Mouse (Mus musculus): ENCODE data around the gene Gja8. TPM values are rescaled to one million over a fixed set of nuclear protein-coding genes. Genes with fewer than 3 reads are reported as not detected.

Gja8 gene
- polyA plus RNA-seq (2015; fragmentation: Nextera tagmentation; extraction: Ambion mirVana), result 0.03 TPM in 1 of 2 replicates, not detected in the other

DNA sequence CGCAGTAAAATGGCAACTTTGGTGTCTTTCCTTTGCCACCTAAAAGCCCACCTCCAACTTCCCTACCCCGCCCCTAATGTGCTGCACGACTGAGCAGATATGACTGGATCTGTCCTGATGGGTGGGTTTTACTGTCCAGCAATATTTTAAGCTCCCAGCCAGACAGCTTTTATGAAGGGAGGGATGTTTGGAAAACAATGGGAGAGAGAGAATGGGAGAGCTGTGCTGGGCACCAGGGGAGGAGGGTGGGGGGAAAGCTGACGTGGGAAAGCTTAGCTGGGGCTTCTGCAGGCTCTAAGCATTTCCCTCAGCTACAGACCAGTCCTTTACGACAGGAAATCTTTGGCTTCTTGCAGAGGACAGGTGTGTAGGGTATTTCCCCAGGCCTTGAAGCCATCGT, at the start of gene Gja8:
Gene Gja8, minus strand, starts transcription at position 101 of the 400 bp plus-strand sequence.
- 70% methylated on average over 6 of the region's 6 CpGs for WGBS
- no peak within 1 kb of the TSS for H3K27ac ChIP-seq
- H3K4me1 ChIP-seq, result peaks cover 6% of the 10 kb centered on the region
- no peaks in the 10 kb centered on the region for H3K9me3 ChIP-seq (replicated peaks)
- no peak within 1 kb of the TSS for H3K4me2 ChIP-seq
- H3K27me3 ChIP-seq, result no peaks in the 10 kb centered on the region
- ATAC-seq, result no peak
- H3K36me3 ChIP-seq (ENCODE audit: poor library complexity, severe bottlenecking), result no peaks in the 10 kb centered on the region
- H3K9ac ChIP-seq, result no peak within 1 kb of the TSS
- H3K4me3 ChIP-seq, result no peak within 1 kb of the TSS

DNA sequence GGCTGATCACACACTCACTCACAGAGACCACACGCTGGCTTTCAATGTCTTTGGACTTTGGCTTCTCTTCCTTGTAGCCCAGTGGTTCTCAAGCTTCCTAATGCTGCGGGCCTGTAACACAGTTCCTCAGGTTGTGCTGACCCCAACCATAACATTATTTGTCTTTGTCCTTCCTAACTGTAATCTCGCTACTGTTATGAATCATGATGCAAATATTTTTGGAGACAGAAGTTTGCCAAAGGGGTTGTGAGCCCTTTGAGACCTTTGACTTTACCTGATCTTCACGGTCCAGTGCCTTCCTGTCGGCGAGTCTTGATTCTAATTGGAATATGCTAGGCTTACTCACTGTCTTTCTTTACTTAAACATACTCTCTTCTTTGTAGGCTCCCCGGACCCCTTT, 48.6 kb upstream of the Gja8 start:
- no peak for ATAC-seq
- WGBS, result 88% methylated on average over 7 of the region's 7 CpGs

DNA sequence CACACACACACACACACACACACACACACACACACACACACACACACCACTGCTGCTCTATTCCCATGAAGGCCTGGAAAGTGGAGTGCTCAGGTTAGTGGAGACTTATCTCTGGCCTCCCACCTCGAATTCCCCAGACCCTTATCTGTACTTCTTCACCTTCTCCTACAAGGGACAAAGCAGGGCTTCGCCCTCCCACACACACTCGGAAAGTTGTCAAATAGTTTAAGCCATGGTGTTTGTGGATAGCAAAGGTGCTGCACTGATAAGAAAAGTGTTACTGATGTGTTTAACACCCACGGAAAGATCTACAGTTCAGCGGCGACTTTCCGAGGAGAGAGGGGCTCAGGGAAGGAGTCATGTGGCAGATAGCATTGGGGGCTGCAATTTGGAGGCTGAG, 45.2 kb upstream of the Gja8 start:
- WGBS, result 78% methylated on average over 7 of the region's 7 CpGs
- H3K27ac ChIP-seq, result no peak overlapping the region
- H3K9me3 ChIP-seq (replicated peaks), result no peaks in the 10 kb centered on the region
- H3K9ac ChIP-seq, result no peak overlapping the region
- no peaks in the 10 kb centered on the region for H3K36me3 ChIP-seq (ENCODE audit: poor library complexity, severe bottlenecking)
- H3K4me1 ChIP-seq, result no peaks in the 10 kb centered on the region
- ATAC-seq, result no peak
- H3K27me3 ChIP-seq, result no peaks in the 10 kb centered on the region
- no peak overlapping the region for H3K4me2 ChIP-seq
- H3K4me3 ChIP-seq, result no peak overlapping the region

More for the DNA sequence above, 48.6 kb upstream of the Gja8 start:
- H3K9me3 ChIP-seq (replicated peaks), result no peaks in the 10 kb centered on the region
- H3K4me2 ChIP-seq, result no peak overlapping the region
- H3K27ac ChIP-seq, result no peak overlapping the region
- no peaks in the 10 kb centered on the region for H3K27me3 ChIP-seq
- no peaks in the 10 kb centered on the region for H3K4me1 ChIP-seq
- no peaks in the 10 kb centered on the region for H3K36me3 ChIP-seq (ENCODE audit: poor library complexity, severe bottlenecking)
- H3K9ac ChIP-seq, result no peak overlapping the region
- no peak overlapping the region for H3K4me3 ChIP-seq

DNA sequence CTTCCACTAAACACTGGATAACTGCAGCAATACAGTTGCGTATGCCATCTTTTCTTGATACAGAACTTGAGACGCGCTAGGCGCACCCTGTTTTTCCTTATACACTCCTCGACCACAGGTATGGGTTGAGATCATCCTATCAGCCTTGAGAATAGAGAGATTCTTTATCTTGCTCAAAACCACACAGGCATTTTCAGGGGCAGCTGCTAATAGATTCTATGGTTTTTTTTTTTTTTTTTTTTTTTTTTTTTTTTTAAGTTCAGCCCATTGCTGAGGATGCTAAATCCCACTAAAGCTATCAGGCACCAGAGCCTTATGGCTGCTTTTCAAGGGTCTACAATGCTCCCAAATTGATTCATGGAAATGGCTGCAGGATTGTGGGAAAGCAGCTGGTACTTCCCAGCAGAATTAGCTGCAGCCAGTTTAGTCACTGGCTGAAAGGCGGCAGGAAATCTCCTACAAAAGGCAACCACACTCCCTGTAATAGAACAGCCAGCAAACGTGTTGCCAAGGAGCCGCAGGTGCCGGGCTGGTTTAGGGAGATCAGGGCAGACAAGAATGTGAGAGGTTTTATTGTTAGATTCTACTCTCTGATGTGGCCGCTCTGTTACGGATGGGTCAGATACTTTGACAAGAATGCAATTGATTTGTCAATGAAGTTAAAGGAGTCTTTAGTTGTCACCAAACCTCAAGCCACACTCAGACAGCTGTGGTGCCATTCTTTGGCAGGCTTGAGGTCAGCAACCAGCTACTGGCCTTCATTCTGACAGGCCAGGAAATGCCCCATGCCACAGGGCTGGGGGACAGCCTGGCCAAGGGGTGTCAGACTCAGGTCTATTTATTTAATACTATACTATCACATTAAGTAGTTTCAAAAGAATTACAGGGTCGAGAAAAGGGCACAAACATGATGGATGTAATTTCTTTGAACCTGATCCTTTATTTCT, 37.5 kb upstream of the Gja8 start:
- no peaks in the 10 kb centered on the region for H3K36me3 ChIP-seq (ENCODE audit: poor library complexity, severe bottlenecking)
- peaks cover 6% of the 10 kb centered on the region; the same call in 1 of the 2 replicates for H3K4me1 ChIP-seq
- WGBS, result 57% methylated on average over 12 of the region's 12 CpGs
- H3K9ac ChIP-seq, result no peak overlapping the region
- ATAC-seq, result peak; percentile 48; the same call in 1 of the 2 replicates
- H3K27me3 ChIP-seq, result no peaks in the 10 kb centered on the region
- H3K9me3 ChIP-seq (replicated peaks), result no peaks in the 10 kb centered on the region
- no peak overlapping the region for H3K4me3 ChIP-seq
- no peak overlapping the region for H3K4me2 ChIP-seq
- H3K27ac ChIP-seq, result peak overlapping the region; percentile 36; the same call in 1 of the 2 replicates

DNA sequence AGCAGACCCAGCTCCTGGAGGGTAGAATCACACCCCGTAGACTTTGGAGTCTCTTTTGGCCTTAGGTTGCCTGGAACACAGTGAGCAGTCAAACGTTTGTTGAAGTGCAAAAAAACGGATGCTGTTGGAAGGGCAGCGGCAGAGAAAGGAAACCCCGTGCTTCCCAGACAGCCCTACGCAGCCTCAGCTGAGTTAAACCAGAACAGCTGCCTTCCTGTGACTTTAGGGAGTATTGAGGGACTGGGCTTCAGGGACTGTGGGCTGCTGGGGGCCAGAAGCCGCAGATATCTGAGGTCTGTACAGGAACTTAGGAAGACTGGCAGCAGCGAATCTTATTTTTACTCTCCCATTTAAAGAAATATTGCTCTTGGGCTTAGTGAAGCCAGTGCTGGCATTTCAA, 34.8 kb upstream of the Gja8 start:
- Histone ChIP-seq H3K9me3 (replicated peaks) (no peaks in the 10 kb centered on the region), H3K27ac (no peak overlapping the region), H3K4me2 (no peak overlapping the region), H3K36me3 (ENCODE audit: poor library complexity, severe bottlenecking) (no peaks in the 10 kb centered on the region), H3K9ac (no peak overlapping the region), H3K4me3 (no peak overlapping the region), H3K4me1 (peaks cover 6% of the 10 kb centered on the region; the same call in 1 of the 2 replicates), H3K27me3 (no peaks in the 10 kb centered on the region)
- no peak for ATAC-seq
- 65% methylated on average over 8 of the region's 8 CpGs for WGBS

DNA sequence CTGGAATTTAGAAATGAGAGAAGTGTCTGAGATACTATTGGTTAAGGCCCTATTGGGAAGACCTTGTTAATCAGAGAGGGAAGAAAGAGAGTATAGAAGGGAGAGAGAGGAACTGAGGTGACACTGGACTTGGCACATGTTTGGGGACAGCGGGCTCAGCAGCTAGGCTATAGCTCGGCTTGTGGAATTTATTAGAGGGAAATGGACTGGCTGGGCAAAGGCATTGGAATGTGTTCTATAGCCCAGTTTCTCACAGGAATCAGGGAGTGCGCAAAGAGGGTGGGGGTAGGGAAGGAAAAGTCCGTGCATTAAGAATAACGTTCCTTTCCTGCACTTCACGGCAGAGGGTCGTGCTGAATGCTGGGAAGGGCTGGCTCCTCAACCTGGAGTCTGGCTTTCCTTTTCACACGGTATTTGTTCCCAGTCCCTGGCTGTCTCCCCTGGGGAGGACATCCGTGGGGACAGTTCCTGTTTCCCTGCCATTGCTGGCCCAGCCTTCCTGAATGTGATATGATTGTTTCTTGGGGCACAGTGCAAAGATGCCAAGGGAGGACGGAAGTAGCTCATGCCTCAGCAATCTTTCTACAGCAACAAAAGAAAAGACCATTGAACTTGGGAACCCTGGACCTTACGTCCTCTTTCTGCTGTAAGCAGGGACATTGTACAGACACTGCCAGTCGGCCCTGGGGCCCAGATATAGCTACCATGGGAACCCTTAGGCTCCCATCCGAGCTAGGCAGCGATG, 27.8 kb upstream of the Gja8 start:
- H3K36me3 ChIP-seq (ENCODE audit: poor library complexity, severe bottlenecking), result no peaks in the 10 kb centered on the region
- no peak overlapping the region for H3K4me3 ChIP-seq
- no peaks in the 10 kb centered on the region for H3K27me3 ChIP-seq
- no peaks in the 10 kb centered on the region for H3K9me3 ChIP-seq (replicated peaks)
- 62% methylated on average over 14 of the region's 14 CpGs for WGBS
- H3K9ac ChIP-seq, result no peak overlapping the region
- no peaks in the 10 kb centered on the region for H3K4me1 ChIP-seq
- no peak overlapping the region for H3K4me2 ChIP-seq
- ATAC-seq, result no peak
- H3K27ac ChIP-seq, result no peak overlapping the region

DNA sequence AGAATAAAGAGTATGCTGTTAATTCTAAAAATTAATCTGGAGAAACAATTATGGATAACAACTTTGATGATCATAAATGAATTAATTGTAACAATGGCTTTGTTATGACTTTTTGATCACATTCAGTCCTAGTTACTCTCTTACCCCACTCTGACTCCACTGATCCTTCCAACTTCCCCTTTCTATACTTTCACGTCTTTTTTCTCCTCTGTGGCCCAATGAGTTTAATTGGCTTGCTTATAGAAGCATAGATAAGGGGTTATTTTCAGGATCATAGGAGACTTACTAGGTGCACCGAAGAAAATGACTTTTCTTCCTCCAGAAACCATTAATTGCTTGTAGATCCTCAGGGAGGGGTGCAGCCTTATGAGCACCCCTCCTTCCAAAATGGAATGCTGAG, 16.9 kb upstream of the Gja8 start:
- H3K27me3 ChIP-seq, result no peaks in the 10 kb centered on the region
- no peak overlapping the region for H3K4me2 ChIP-seq
- no peaks in the 10 kb centered on the region for H3K36me3 ChIP-seq (ENCODE audit: poor library complexity, severe bottlenecking)
- H3K4me1 ChIP-seq, result peaks cover 4% of the 10 kb centered on the region
- no peak for ATAC-seq
- WGBS, result 88% methylated on average over 2 of the region's 2 CpGs
- no peak overlapping the region for H3K9ac ChIP-seq
- H3K9me3 ChIP-seq (replicated peaks), result 0 out of 2 replicates have a peak, but pooled peaks cover 6% of the 10 kb centered on the region
- no peak overlapping the region for H3K4me3 ChIP-seq
- no peak overlapping the region for H3K27ac ChIP-seq

DNA sequence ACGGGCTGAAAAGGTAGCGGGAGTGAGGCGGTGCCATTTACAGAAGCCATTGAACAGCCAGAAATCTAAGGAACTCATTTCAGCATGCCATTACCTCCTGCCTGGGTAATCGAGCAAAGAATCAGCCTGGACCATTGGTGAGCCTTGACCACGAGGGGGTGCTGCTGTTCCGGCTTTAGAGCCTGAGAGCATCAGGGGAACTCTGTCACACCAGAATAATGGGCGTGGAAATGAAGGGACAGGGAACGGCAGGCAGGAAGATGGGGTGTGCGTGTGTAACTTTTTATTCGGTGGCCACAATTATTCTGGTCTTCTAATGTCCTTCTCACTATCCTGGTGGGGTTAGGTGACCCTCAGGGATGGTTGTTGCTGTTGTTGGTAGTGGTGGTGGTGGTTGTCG, 12.9 kb upstream of the Gja8 start:
- peak; percentile 89 for ATAC-seq
- H3K4me2 ChIP-seq, result peak overlapping the region; percentile 46
- H3K9ac ChIP-seq, result no peak overlapping the region
- H3K27me3 ChIP-seq, result no peaks in the 10 kb centered on the region
- peaks cover 7% of the 10 kb centered on the region for H3K4me1 ChIP-seq
- 10% methylated on average over 11 of the region's 11 CpGs for WGBS
- peak overlapping the region; percentile 21; the same call in 1 of the 2 replicates for H3K4me3 ChIP-seq
- no peak overlapping the region for H3K27ac ChIP-seq
- H3K36me3 ChIP-seq (ENCODE audit: poor library complexity, severe bottlenecking), result no peaks in the 10 kb centered on the region
- H3K9me3 ChIP-seq (replicated peaks), result 0 out of 2 replicates have a peak, but pooled peaks cover 6% of the 10 kb centered on the region

DNA sequence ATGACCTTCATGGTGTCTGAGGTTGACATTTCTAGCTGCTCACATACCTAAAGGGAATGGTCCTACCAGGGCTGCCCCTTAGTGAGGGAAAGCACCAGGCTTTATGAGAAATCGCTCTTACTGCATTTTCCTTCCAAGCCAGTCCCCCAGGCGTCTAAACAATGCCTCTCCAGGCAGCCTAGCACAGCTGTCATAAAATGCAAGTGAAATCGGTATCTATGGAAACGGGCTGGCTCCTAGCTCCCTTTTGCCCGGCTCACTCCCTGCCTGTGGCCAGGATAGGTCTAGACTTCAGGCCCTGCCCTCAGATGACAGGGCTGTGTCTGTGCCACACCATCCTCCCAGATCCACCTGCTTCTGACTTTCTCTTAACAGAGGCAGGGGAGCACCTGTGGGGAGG, 11.8 kb upstream of the Gja8 start:
- 13% methylated on average over 5 of the region's 5 CpGs for WGBS
- Histone ChIP-seq H3K9ac (no peak overlapping the region; the same call in 1 of the 2 replicates), H3K4me2 (no peak overlapping the region), H3K4me1 (peaks cover 7% of the 10 kb centered on the region), H3K27me3 (no peaks in the 10 kb centered on the region), H3K27ac (no peak overlapping the region; the same call in 1 of the 2 replicates), H3K36me3 (ENCODE audit: poor library complexity, severe bottlenecking) (no peaks in the 10 kb centered on the region), H3K4me3 (no peak overlapping the region), H3K9me3 (replicated peaks) (no peaks in the 10 kb centered on the region)
- peak; percentile 61 for ATAC-seq

DNA sequence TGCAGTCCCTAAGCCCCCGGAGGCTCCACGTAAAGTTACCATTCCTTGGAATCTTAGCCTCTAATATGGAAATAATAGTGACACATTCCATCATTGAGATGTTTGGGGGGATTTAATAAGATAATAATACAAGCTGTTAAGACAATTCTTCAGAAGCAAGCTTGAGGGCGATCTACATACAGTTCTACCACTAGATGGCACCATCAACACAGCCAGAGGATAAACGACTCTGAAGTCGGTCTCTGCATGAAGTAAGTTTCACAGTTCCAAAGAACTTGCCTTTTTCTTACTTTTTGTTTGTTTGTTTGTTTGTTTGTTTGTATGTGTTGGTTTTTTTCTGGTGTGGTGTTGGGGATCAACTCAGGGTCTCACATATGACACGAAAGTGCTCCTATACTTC, 10.4 kb upstream of the Gja8 start:
- Histone ChIP-seq H3K36me3 (ENCODE audit: poor library complexity, severe bottlenecking) (no peaks in the 10 kb centered on the region), H3K27me3 (no peaks in the 10 kb centered on the region), H3K27ac (no peak overlapping the region), H3K9me3 (replicated peaks) (no peaks in the 10 kb centered on the region), H3K4me2 (no peak overlapping the region), H3K4me3 (no peak overlapping the region), H3K9ac (no peak overlapping the region), H3K4me1 (peaks cover 10% of the 10 kb centered on the region)
- ATAC-seq, result no peak
- WGBS, result 10% methylated on average over 6 of the region's 6 CpGs

DNA sequence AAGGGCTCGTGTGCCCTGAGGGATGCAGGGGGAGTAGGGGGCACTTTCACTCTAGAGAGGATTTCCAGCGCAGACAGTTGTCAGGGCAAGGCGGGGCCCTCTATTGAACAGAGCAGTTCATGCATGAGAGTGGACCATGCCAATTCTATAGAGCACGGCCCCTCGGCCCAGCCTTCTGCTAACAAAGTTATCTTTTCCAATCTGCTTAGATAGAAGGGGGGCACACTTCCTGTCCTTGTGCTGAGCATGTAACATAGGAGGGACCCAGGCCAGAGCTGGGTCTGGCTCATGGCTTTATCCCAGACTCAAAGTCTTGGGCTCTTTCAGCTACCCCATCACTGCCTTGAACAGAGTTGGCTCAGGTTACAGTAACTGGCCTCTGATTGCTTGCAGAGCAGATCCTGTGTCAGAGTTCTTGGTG, 5.5 kb upstream of the Gja8 start:
- ATAC-seq, result 0 out of 2 replicates have a peak, but pooled peaks have one; percentile 21
- Histone ChIP-seq H3K4me2 (peak overlapping the region; percentile 38), H3K27ac (no peak overlapping the region)

DNA sequence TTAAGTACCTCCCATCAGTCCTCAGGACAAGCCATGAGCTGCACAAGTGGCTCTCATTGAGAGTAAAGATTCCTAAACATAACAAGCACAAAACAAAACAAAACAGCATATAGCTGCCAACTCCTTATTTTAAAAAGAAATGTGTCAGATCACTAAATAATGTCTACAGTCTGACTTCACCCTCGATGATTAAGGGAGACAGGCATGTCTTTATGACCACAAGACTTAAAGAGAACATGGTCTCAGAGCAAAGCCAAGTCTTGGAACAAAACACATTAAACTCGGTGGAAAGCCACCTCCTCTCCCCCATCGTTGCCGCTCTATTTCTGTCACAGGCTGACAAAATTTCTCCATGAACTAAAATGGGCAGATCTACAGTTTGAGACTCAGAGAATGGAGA, 1.2 kb downstream of the Gja8 start:
- 81% methylated on average over 4 of the region's 4 CpGs for WGBS
- Histone ChIP-seq H3K27me3 (no peaks in the 10 kb centered on the region), H3K36me3 (ENCODE audit: poor library complexity, severe bottlenecking) (no peaks in the 10 kb centered on the region), H3K4me1 (no peaks in the 10 kb centered on the region), H3K4me2 (no peak overlapping the region), H3K9ac (no peak overlapping the region), H3K27ac (no peak overlapping the region), H3K4me3 (no peak overlapping the region), H3K9me3 (replicated peaks) (no peaks in the 10 kb centered on the region)
- no peak for ATAC-seq

More for the DNA sequence above, 5.5 kb upstream of the Gja8 start:
- 3% methylated on average over 5 of the region's 5 CpGs for WGBS
- Histone ChIP-seq H3K4me3 (no peak overlapping the region), H3K27me3 (no peaks in the 10 kb centered on the region), H3K9ac (no peak overlapping the region), H3K36me3 (ENCODE audit: poor library complexity, severe bottlenecking) (no peaks in the 10 kb centered on the region), H3K9me3 (replicated peaks) (no peaks in the 10 kb centered on the region), H3K4me1 (peaks cover 12% of the 10 kb centered on the region)

All from forebrain, embryonic 13.5 days (tissue).